Mouse (Mus musculus) gastrocnemius, adult 2 months (tissue): ENCODE measurements at regions not wholly inside any gene's neighbourhood (a gene's known extent, or its start where the extent isn't known, plus 50 kb on each side); places are given as distances from the start of the nearest gene placed in this dataset.

Source experiments
- DNase-seq: peaks from one replicate; pipeline ENCODE4 v3.0.0; 2022
- H3K27ac ChIP-seq: fragments of 200-600 bp; 2 replicates; pipeline ENCODE4 v1.8.1; 2022; ENCODE audit warnings: mild to moderate bottlenecking
- H3K4me3 ChIP-seq: fragments of 200-600 bp; 2 replicates; pipeline ENCODE4 v1.8.1; 2022; ENCODE audit warnings: mild to moderate bottlenecking, moderate library complexity
- CTCF ChIP-seq: fragments of 200-600 bp; IDR thresholded peaks from 2 replicates; pipeline ENCODE4 v1.8.1; 2022; ENCODE audit warnings: antibody characterized with exemption, mild to moderate bottlenecking, moderate library complexity
- intact Hi-C: fragments of 180-260 bp; cut with DNase I; formaldehyde crosslinking; loops from one replicate; pipeline ENCODE4 v1.15.1; 2025

GRCm38 (mm10) chr13:112081935-112082334 is 206.3 kb upstream of the Ankrd55 start:
- intact Hi-C loops, result no loop called here
- Histone ChIP-seq H3K27ac (no peak overlapping the region), H3K4me3 (no peak overlapping the region)
- TF ChIP-seq CTCF, result no peak
- DNase-seq, result no peak

DNA sequence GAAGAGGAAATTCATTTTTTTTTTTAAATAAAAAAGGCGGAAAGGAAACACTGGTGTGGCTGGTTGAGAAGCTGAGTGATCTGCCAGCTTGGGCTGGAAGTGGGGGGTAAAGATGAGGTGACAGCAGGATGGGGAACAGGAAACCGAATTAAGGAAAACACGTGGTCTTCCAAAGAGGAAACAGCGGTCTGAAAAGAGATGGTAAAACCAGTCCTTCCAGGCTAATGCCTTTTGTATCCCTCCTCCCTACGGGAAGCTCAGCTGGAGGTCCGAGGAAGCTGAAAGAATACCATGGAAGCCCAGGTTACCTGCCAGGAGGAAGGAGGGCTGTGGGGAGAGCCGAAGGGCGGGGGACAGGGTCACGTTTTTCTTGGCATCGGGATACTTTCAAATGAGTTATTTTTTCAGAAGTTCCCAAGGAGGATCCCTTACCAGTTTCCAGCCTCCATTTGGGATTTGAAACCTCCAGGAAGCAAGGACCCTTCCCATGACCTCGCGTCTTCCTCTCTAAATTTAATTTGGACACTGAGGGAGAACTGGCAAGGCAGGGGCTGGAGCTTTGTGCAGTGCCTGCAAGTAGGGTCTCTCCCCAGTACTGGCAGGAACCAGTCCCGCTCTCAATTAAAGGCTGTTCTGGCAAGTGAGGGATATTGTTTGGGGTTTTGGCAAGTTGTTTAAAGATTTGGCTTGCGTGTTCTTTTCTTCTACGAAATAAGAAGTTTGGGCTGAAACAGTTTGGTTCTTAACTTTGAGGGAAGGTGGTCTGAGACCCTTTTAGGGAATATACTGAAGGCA is 203.6 kb upstream of the Ankrd55 start:
- Histone ChIP-seq H3K27ac (peak overlapping the region; percentile 70), H3K4me3 (peak overlapping the region; percentile 33)
- TF ChIP-seq CTCF, result no peak
- peak; percentile 31 for DNase-seq
- intact Hi-C loops, result no loop called here

GRCm38 (mm10) chr13:112088312-112088771 is 199.9 kb upstream of the Ankrd55 start:
- no peak for DNase-seq
- intact Hi-C loops, result no loop called here

GRCm38 (mm10) chr13:112090737-112091136 is 197.5 kb upstream of the Ankrd55 start:
- intact Hi-C loops, result no loop called here
- H3K27ac ChIP-seq, result no peak overlapping the region
- H3K4me3 ChIP-seq, result no peak overlapping the region
- DNase-seq, result no peak
- no peak for TF ChIP-seq CTCF

More at GRCm38 (mm10) chr13:112088312-112088771, 199.9 kb upstream of the Ankrd55 start:
- H3K27ac ChIP-seq, result no peak overlapping the region
- TF ChIP-seq CTCF, result no peak
- no peak overlapping the region for H3K4me3 ChIP-seq

DNA sequence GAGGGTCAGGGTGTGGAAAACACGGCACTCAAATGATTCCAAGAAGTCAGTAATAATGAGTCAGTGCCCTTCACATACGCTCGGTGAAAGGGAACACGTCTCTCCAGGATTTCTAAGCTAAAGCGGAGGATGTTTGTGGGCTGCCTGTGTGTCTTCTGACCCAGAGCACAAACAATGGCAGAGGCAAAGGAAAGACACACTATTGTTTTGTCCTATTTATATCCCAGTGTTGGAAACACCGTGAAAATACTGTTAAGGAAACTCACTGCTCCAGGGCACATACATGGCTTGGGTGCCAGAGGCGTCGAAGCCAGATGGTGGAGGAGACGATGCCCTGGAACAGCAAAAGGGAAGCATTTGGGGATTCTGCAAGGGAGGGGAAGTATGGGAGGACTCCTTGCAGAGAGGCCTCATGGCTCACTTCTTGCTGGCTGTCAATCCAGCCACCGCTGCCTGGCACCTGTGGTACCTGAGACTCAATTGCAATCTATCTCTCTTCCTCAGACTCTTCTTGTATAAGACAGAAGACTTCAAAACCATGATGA is 192.6 kb upstream of the Ankrd55 start:
- Histone ChIP-seq H3K27ac (peak overlapping the region; percentile 53; the same call in 1 of the 2 replicates), H3K4me3 (no peak overlapping the region)
- no peak for DNase-seq
- intact Hi-C loops, result no loop called here
- TF ChIP-seq CTCF, result no peak

GRCm38 (mm10) chr13:112099953-112100591 is 188.2 kb upstream of the Ankrd55 start:
- Histone ChIP-seq H3K27ac (peak overlapping the region; percentile 75), H3K4me3 (peak overlapping the region; percentile 77)
- intact Hi-C loops, result no loop called here
- DNase-seq, result no peak
- TF ChIP-seq CTCF, result no peak

DNA sequence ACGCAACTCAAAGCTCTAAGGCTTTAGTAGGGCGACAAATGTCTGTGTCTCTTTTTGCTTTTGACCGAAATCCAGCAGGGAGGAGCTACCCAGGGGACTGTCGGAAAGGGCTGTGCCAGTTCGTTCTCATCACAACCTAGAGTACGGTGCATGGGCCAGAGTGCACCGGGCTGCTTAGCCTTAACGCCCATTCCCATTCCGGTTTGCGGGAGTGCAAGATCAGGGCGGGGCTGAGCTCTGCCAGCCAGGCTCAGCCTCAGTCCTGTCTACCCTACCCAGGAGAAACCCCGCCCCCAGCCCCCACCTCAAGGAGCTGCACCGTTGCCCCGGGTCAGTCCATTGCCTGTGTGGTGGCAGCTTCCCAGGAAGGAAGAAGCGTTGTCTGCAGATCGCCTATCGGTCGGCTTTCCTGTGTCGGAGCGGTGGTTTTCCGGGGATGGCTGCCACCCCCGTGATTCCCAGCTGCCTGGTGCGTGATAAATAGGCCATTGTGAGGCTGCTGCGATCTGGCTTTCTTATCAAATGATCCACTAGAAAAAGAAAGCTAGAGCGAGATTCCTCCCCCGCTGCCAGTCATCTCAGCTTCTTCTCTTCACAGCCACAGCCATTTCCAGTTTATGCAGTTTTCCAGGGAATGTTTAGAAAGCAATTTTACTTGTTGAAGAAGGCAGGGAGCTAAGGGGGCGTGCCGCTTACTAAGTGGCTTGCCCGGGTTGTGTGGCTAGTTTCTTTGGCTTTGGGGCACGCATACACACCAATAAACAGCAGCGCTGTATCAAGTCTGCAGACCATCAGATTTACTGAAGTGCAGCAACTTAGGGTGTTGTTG is 187.4 kb upstream of the Ankrd55 start:
- intact Hi-C loops, result no loop called here
- TF ChIP-seq CTCF, result no peak
- peak; percentile 70 for DNase-seq
- peak overlapping the region; percentile 75 for H3K27ac ChIP-seq
- peak overlapping the region; percentile 77 for H3K4me3 ChIP-seq

- TF ChIP-seq CTCF, result no peak
- no peak for DNase-seq
- peak overlapping the region; percentile 77 for H3K4me3 ChIP-seq
- H3K27ac ChIP-seq, result peak overlapping the region; percentile 75
- intact Hi-C loops, result no loop called here
These were observed 186.9 kb upstream of the Ankrd55 start for GRCm38 (mm10) chr13:112101421-112101756.

GRCm38 (mm10) chr13:112105953-112106352 is 182.3 kb upstream of the Ankrd55 start:
- DNase-seq, result no peak
- no peak overlapping the region for H3K27ac ChIP-seq
- no peak overlapping the region for H3K4me3 ChIP-seq
- TF ChIP-seq CTCF, result no peak
- intact Hi-C loops, result no loop called here

GRCm38 (mm10) chr13:112114741-112115201 is 173.5 kb upstream of the Ankrd55 start:
- Histone ChIP-seq H3K4me3 (no peak overlapping the region), H3K27ac (peak overlapping the region; percentile 39; the same call in 1 of the 2 replicates)
- intact Hi-C loops, result loop anchor here (5.0 kb wide), 1 partner anchor 38 kb away; no protein-coding TSS in a partner anchor
- TF ChIP-seq CTCF, result no peak
- peak; percentile 53 for DNase-seq

DNA sequence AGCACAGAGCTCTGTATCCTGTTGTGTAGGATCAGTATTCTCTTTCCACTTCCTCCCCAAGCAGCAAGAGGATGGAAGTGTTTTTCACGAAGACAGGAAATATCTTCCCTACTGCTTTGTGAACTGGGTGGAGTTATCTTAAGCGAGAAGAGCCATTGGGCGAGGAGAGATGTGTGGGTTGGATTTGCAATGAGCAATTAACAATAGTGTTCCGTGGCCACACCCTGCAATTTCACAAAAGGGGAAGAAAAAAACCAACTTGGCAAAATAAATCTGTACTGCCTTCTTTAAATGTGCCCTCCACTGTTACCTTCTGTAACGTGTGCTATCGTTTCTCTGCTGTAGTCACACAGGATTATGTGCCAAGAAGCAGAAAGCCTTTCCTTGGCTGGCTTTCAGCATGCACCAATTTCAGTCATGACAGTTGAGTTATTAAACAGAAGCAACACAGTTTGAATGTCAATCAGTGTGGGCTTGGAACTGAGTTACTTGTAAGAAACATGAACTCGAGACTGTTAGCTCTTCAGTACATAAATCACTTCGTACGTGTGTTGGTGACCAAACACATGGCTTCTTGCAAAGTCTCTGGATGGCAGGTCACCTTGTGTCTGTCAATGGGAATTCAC is 172.0 kb upstream of the Ankrd55 start:
- no peak for DNase-seq
- 0 out of 2 replicates have a peak overlapping the region, but pooled peaks have one; percentile 7 for H3K4me3 ChIP-seq
- peak overlapping the region; percentile 39 for H3K27ac ChIP-seq
- intact Hi-C loops, result loop anchor here (5.0 kb wide), 1 partner anchor 36 kb away; no protein-coding TSS in a partner anchor
- TF ChIP-seq CTCF, result no peak

DNA sequence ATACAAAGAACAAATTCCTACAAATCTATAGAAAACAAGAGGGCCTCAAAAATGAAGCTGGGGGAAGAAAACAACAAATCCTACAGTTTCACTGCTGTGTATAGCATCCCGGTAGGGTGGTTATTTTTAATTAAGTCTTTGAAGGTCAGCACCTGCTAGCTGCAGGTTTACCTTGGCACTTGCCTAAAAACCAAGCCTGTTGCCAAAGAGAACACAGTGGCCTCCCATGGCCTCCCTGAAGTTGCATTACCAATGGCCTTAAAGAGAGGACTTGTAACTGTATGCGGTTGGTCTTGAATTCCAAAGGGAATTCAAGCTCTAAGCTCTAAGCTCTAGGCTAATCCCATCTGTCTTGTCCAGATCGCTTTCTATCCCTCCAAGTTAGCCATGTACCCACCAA is 169.7 kb upstream of the Ankrd55 start:
- TF ChIP-seq CTCF, result no peak
- H3K4me3 ChIP-seq, result no peak overlapping the region
- no peak for DNase-seq
- H3K27ac ChIP-seq, result peak overlapping the region; percentile 78
- intact Hi-C loops, result loop anchor here (5.0 kb wide), 1 partner anchor 34 kb away; no protein-coding TSS in a partner anchor
